Mouse (Mus musculus) brain, embryonic 18.5 days (tissue): ENCODE measurements around the gene Mrpl34.

Source experiments
- DNase-seq: peaks from one replicate; pipeline ENCODE4 v3.0.0-alpha.2; 2012; ENCODE audit warnings: low read depth, low spot score

The Mrpl34 gene

DNA sequence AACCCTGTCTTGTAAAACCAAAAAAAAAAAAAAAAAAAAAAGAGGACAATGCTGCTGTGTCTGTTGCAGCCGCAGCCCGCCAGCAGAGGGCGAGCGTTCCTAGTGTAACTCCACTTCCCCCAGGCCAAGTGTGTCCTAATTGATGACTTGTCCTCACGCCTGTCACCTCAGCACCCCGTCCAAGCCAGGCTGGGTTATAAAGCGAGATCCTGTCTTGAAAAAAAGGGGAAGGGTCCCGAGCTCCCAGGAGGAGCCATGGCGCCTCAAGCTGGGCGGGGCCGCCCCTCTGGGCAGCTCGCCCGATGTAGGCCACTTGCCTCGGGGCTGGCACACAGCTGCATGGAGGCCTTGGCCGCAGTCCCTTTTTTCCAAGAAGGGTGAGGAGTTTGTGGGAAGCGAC lies 30.3 kb downstream of the Mrpl34 start:
- DNase-seq, result no peak

GRCm38 (mm10) chr8:71495811-71496210 lies 31.1 kb downstream of the Mrpl34 start:
- no peak for DNase-seq

DNA sequence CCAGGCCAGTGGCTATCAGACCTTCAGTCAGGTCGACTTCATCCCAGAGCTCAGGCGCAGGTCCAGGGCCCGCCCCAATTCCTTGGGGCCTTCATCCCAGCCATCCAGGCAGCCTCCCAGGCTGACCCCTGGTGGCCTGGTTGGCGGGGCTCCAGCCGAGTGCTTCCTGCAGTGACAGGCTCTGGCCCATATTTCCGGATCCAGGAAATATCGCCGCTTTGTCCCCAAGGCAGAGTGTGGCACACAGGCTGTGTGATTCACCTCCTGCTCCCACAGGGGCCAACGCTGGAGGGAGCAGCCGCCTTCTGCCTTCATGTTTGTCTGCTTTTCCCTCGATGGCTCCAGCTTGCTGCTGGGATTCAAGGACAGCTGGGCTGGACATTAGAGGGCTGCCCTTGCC lies 31.7 kb downstream of the Mrpl34 start:
- no peak for DNase-seq

DNA sequence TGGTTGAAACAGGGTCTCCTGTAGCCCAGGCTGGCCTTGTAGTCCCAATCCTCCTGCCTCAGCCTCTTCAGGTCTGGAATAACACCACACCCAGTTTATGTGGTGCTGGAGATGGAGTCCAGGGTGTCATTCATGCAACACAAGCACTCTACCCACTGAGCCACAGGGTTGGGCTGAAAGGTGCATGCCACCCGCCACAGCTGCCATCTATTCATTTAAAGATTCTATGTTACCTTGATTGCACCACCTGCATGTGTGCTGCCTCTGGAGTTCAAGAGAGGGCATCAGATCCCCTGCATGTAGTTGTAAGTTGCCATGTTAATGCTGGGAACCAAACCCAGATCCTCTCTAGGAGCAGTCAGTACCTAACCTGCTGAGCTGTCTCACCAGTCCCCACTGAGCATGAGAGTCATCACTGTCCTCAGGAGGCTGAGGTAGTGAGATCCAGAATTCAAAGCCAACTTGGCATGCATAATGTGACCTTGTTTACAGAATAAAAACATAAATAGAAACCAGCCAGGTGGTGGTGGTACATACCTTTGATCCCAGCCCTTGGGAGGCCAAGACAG lies 32.4 kb downstream of the Mrpl34 start:
- DNase-seq, result no peak

- DNase-seq, result no peak
Measured at GRCm38 (mm10) chr8:71497881-71498501, 33.2 kb downstream of the Mrpl34 start.

GRCm38 (mm10) chr8:71498816-71499690 lies 34.3 kb downstream of the Mrpl34 start:
- DNase-seq, result no peak

- no peak for DNase-seq
Measured at GRCm38 (mm10) chr8:71504349-71504748, 39.6 kb downstream of the Mrpl34 start.

DNA sequence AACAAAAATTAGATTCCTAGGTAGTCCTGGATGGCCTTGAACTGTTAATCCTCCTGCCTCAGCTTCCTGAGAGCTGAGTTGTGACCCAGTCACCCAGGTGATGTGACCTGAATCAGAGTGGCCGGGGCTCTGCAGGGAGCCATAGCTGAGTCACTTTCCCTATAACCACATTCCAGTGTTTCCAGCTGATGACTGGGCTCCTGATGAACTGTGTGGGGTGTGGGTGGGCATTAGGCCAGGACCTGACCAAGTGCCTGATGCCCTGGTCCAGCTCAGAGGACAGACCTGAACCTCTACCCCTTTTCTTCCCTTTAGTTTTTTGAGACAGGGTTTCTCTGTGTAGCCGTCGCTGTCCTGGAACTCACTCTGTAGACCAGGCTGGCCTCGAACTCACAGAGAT lies 40.6 kb downstream of the Mrpl34 start:
- DNase-seq, result no peak

DNA sequence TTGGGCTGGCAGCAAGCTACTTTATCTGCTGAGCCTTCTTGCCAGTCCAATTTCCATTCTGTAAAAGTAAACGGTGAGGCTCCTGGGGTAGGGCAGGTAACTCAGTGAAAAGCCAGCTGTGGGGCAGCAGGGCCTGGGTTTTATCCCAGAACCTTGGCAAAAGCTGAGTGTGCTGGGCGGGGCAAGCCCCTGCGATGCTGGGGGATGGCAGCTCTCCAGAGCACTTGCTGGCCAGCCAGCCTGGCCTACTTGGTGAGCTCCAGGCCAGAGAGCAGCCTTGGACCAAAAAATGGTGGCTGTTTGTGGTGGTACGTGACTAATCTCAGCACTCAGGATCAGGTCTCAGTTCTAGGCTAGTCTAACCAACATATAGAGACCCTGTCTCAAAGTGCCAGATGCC lies 41.2 kb downstream of the Mrpl34 start:
- DNase-seq, result no peak

DNA sequence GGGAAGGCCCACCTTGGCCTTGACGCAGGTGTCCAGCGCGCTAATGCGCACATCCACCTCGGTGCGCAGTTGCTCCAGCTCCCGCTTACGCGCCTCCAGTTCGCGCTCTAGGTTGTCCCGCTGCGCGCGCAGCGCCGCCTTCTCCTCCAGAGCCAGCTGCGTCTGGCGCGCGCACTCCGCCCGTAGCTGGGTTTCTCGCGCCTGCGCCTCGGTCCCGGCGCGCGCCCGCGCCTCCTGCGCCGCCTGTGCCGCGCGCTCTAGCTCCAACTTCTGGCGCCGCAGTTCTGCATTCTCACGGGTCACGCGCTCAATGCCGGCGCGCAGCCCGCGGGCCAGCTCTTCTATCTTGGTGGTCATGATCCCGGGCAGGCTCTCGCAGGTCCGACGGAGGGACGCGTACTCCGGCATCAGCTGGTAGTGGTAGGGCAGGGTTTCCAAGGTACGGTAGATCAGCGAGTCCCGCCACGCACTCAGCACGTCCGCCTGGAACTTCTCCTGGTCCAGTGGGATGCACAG lies 42.9 kb downstream of the Mrpl34 start:
- DNase-seq, result no peak

- no peak for DNase-seq
Measured at GRCm38 (mm10) chr8:71509316-71509715, 44.6 kb downstream of the Mrpl34 start.

DNA sequence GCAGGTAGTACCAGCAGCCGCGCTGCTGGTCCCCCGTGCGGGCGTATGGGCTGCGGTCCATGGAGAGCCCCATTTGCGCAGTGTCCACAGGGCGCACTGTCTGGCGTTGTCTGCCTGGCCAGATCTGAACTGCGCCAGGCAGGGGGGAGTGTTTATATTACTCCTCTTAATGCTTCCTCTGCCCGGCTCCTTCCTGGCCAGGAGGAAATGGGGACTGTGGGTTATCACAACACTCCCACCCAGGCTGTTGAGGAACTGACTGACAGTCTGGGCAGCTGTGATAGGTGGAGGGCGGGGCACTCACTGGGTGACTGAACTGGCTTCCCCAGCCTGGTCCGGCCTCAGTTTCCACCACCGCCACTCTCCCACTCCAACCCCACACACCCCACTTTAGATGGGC lies 46.9 kb downstream of the Mrpl34 start, which contains the start of gene Plvap:
TSS of gene Plvap (minus strand) at position 109 of the 400 bp plus-strand sequence.
- no peak for DNase-seq

DNA sequence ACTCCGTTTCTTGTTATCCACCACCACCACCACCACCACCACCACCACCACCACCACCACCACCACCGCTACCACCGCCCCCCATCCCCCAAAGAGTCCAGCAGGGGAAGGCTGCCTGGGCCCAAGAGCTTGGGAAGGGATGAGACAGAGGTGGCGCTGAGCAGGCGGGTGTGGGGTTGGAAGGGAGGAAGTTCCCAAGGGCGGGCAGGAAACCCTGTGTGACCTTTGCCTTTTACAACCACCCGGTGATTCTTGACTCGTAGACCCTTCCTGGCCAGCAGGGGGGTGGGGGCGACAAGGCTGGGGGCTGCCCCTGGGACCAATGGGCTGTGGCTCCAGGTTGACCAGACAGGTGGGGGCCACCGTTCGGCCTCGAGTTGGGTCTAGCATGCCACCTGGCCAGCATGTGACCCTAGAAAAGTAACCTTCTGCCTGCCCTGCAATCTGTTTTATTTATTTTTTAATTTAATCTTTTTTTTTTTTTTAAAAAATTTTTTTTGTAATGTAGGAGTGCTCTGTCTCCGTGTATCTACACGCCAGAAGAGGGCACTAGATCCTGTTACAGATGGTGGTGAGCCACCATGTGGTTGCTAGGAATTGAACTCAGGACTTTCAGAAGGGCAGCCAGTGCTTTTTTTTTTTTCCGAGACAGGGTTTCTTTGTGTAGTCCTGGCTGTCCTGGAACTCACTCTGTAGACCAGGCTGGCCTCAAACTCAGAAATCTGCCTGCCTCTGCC lies 48.4 kb downstream of the Mrpl34 start:
- DNase-seq, result no peak

DNA sequence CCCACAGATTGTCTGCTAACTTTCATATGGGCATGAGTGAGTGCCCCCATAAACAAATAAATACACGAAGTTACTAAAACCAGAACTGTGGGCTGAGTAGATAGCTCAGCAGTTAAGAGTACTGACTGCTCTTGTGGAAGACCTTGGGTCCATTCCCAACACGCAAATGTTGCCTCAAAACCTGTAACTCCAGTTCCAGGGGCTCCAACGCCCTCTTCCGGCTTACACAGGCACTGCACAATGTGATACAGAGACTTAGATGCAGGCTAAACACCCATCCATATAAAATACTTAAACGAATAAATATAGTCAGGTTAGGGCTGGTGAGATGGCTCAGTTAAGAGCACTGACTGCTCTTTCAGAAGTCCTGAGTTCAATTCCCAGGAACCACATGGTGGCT lies 50.3 kb downstream of the Mrpl34 start:
- DNase-seq, result no peak
